Mouse (Mus musculus) lung, embryonic 16.5 days (tissue): ENCODE results near the gene Rps25. TPM values are rescaled to one million over a fixed set of nuclear protein-coding genes. Genes with fewer than 3 reads are reported as not detected.

Experiments used
- ATAC-seq: fragments of 200-750 bp; cut with Nextera tagmentation; 2 replicates; pipeline ENCODE4 v1.8.0; 2017; ENCODE audit warnings: low read depth, mild to moderate bottlenecking, moderate library complexity
- H3K27ac ChIP-seq: fragments of 300-500 bp; sonication (generic); 2 replicates; pipeline ENCODE4 v1.5.1; 2014; ENCODE audit warnings: mild to moderate bottlenecking, control low read depth, low read length
- H3K27me3 ChIP-seq: fragments of 300-500 bp; sonication (generic); 2 replicates; pipeline ENCODE4 v1.6.1; 2014; ENCODE audit warnings: low read depth, low read length, mixed read lengths; ENCODE audit not compliant: control insufficient read depth, insufficient read depth
- H3K36me3 ChIP-seq: fragments of 300-500 bp; sonication (generic); 2 replicates; pipeline ENCODE4 v1.6.1; 2014; ENCODE audit warnings: low read length; ENCODE audit not compliant: control insufficient read depth, insufficient read depth
- H3K4me1 ChIP-seq: fragments of 300-500 bp; sonication (generic); replicated peaks from 2 replicates; pipeline ENCODE4 v1.6.1; 2014; ENCODE audit warnings: low read length, mixed read lengths; ENCODE audit not compliant: control insufficient read depth, insufficient read depth
- H3K4me2 ChIP-seq: fragments of 300-500 bp; sonication (generic); 2 replicates; pipeline ENCODE4 v1.6.1; 2014; ENCODE audit warnings: low read depth, low read length, control low read depth
- H3K4me3 ChIP-seq: fragments of 300-500 bp; sonication (generic); 2 replicates; pipeline ENCODE4 v1.5.1; 2014; ENCODE audit warnings: mild to moderate bottlenecking, low read length, control low read depth
- H3K9ac ChIP-seq: fragments of 300-500 bp; sonication (generic); 2 replicates; pipeline ENCODE4 v1.6.1; 2014; ENCODE audit warnings: low read length, control low read depth
- H3K9me3 ChIP-seq: fragments of 300-500 bp; sonication (generic); 2 replicates; pipeline ENCODE4 v1.6.1; 2016; ENCODE audit warnings: low read length; ENCODE audit not compliant: control insufficient read depth
- WGBS: fragments of 180-500 bp; shearing (Covaris S2); extraction: QIAGEN DNeasy Blood & Tissue Kit; methylation state at CpG from one replicate; pipeline ENCODE4 v1.1.7; 2014; 5-methylcytosine and 5-hydroxymethylcytosine counted together
- polyA plus RNA-seq: library from polyadenylated mRNA; unstranded; fragments of >200 nt; fragmentation: Nextera tagmentation; extraction: Ambion mirVana; gene quantifications from 2 replicates; pipeline ENCODE4 v1.2.1, GENCODE M21; 2015

The Rps25 gene
- polyA plus RNA-seq, 1 experiment from 2014 or later: 1,846 TPM

DNA sequence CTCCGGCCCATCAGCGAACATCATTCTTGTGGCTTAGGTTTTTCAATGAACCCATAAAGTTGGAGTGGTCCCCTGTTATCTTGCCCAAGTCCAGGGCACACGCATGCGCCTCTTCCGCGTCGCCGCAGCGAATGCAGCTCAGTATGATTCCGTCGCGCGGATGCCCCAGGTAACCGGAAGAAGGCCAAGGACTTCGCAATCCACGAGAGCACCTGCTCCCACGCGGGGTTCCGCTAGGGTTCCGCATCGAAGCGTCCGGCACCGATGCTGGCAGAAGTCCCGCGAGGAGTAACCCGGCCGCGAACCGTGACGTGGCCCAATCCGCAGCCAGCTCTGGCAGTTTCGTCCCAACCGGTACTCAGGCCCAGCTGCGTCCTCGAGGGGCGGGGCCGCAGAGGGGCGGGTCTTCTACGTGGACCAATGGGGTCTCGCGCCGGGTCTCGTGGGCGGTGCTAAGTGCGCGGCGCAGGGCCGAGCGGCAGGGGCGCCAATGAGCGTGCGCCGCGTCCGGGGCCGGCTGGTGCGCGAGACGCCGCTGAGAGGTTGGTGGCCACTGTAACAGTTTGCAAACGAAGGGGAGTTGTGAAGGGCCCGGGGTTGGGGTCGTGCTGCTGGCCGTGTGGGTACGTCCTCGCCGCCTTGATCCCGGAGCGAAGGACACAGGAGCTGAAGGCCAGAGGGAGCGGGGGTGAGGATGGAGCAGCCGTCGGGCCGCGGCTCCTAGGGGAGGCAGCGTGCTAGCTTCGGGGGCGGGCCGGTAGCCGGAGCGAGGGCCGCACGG is 27.7 kb upstream of the Rps25 start, which contains the start of gene Hyou1:
Gene Hyou1, plus strand, starts transcription at position 437 of the 781 bp plus-strand sequence.
- H3K27me3 ChIP-seq: no peaks in the 10 kb centered on the region
- peak within 1 kb of the TSS; percentile 87 for H3K27ac ChIP-seq
- H3K36me3 ChIP-seq: peaks cover 17% of the 10 kb centered on the region
- H3K4me3 ChIP-seq: peak within 1 kb of the TSS; percentile 87
- ATAC-seq: peak; percentile 99
- H3K9me3 ChIP-seq: no peaks in the 10 kb centered on the region
- peak within 1 kb of the TSS; percentile 91 for H3K9ac ChIP-seq
- peaks cover 14% of the 10 kb centered on the region for H3K4me1 ChIP-seq
- under 1% methylated on average over 83 of the region's 83 CpGs for WGBS
- H3K4me2 ChIP-seq: peak within 1 kb of the TSS; percentile 95

DNA sequence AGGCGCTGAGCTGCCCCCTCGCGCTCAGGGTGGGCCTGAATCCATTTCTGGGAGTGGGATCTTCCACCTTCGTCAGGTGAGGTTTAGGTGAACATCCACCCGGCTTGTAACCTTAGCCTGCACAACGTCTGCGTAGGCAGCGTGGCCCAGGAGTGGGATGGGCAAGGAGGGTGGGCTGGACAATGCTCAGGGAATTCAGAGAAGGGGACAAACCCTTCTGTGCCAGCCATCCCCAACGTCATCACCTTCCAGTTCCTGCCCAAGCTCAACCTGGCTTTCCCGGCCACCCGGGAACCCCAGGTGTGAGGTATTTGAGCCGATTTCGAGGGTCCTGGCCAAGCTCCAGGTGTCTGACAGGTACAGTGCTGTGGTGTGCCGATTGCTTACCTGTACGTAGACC is 27.1 kb upstream of the Rps25 start:
- ATAC-seq: peak; percentile 19
- H3K27ac ChIP-seq: peak overlapping the region; percentile 83

DNA sequence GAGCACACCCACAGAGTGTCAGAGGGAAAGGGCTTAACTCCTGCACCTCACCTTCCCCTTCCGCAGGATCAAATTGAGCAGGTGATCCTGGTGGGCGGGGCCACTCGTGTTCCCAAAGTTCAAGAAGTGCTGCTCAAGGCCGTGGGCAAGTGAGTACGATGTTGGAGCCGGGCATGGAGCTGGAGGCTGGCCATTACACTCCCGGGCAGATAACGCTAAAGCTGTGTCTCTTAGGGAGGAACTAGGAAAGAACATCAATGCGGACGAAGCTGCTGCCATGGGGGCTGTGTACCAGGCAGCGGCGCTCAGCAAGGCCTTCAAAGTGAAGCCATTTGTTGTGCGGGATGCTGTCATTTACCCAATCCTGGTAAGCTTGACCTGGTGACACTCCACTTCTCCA is 22.3 kb upstream of the Rps25 start:
- WGBS: 87% methylated on average over 13 of the region's 13 CpGs
- no peak for ATAC-seq
- H3K27ac ChIP-seq: no peak overlapping the region

More for the DNA sequence above, 27.1 kb upstream of the Rps25 start:
- peak overlapping the region; percentile 91 for H3K9ac ChIP-seq
- H3K4me1 ChIP-seq: peaks cover 14% of the 10 kb centered on the region
- WGBS: 2% methylated on average over 15 of the region's 15 CpGs
- no peaks in the 10 kb centered on the region for H3K9me3 ChIP-seq
- H3K27me3 ChIP-seq: no peaks in the 10 kb centered on the region
- peaks cover 24% of the 10 kb centered on the region for H3K36me3 ChIP-seq
- peak overlapping the region; percentile 87 for H3K4me3 ChIP-seq
- H3K4me2 ChIP-seq: peak overlapping the region; percentile 95

DNA sequence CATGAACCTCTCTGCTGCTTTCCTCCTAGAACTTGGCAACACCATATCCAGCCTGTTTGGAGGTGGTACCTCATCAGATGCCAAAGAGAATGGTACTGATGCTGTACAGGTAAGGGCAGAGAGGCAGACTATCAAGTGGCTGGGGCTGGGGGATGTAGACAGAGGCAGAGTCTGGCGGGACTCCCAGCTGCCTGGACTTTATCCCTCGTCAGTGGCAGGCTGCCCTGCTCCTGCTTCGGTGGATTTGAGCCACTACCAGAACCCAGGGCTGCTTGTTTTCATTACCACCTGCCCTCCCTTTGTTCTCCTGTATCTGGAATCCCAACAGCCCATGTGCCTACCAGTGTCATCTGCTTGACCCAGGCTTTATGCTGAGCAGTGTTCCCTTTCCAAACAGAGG is 19.7 kb upstream of the Rps25 start:
- Histone ChIP-seq H3K4me1 (no peaks in the 10 kb centered on the region), H3K27me3 (no peaks in the 10 kb centered on the region), H3K4me3 (no peak overlapping the region), H3K9me3 (no peaks in the 10 kb centered on the region), H3K27ac (no peak overlapping the region), H3K9ac (no peak overlapping the region), H3K4me2 (no peak overlapping the region), H3K36me3 (peaks cover 63% of the 10 kb centered on the region)
- ATAC-seq: no peak
- WGBS: 84% methylated on average over 3 of the region's 3 CpGs

More for the DNA sequence above, 22.3 kb upstream of the Rps25 start:
- H3K4me1 ChIP-seq: peaks cover 10% of the 10 kb centered on the region
- no peaks in the 10 kb centered on the region for H3K27me3 ChIP-seq
- H3K36me3 ChIP-seq: peaks cover 61% of the 10 kb centered on the region
- no peak overlapping the region for H3K4me2 ChIP-seq
- H3K9me3 ChIP-seq: no peaks in the 10 kb centered on the region
- no peak overlapping the region for H3K4me3 ChIP-seq
- no peak overlapping the region for H3K9ac ChIP-seq

DNA sequence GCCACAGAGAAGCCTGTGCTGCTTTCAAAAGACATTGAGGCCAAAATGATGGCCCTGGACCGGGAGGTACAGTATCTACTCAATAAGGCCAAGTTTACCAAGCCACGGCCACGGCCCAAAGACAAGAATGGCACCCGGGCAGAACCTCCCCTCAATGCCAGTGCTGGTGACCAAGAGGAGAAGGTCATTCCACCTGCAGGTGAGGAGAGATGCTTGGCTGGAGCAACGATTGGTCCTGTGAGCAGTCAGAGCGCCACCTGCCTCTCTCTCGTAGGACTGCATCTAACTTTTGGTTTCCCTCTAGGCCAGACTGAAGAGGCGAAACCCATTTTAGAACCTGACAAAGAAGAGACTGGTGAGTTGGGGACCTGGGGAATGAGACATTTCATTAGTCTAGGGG is 17.7 kb upstream of the Rps25 start:
- no peaks in the 10 kb centered on the region for H3K4me1 ChIP-seq
- H3K27me3 ChIP-seq: no peaks in the 10 kb centered on the region
- no peak overlapping the region for H3K27ac ChIP-seq
- WGBS: 58% methylated on average over 8 of the region's 8 CpGs
- H3K4me2 ChIP-seq: no peak overlapping the region
- no peak for ATAC-seq
- H3K4me3 ChIP-seq: no peak overlapping the region
- H3K9ac ChIP-seq: no peak overlapping the region
- no peaks in the 10 kb centered on the region for H3K9me3 ChIP-seq
- peaks cover 51% of the 10 kb centered on the region for H3K36me3 ChIP-seq

DNA sequence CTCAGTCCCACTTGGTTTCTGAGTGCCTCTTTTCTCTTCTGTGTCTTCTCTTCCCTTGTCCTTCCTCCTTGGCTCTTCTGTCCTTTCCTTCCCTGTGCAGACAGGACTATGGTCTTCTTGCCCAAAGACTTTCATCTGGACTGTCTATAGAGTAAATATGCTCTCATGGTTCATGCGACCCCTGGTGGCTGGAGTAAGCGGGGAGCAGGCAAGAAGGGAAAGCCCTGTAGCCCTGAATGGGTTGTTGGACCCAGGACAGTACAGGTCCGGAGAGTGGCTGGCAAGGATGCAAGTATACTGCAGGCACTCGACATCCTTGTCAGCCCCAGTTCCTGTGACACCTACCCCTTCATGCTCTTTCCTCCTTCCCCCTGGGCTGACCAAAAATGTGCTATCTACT is 15.5 kb upstream of the Rps25 start:
- Histone ChIP-seq H3K9ac (no peak overlapping the region), H3K27ac (no peak overlapping the region), H3K4me2 (no peak overlapping the region), H3K4me3 (no peak overlapping the region), H3K27me3 (no peaks in the 10 kb centered on the region), H3K4me1 (no peaks in the 10 kb centered on the region), H3K36me3 (peaks cover 34% of the 10 kb centered on the region), H3K9me3 (no peaks in the 10 kb centered on the region)
- ATAC-seq: peak; percentile 59
- 29% methylated on average over 4 of the region's 4 CpGs for WGBS

DNA sequence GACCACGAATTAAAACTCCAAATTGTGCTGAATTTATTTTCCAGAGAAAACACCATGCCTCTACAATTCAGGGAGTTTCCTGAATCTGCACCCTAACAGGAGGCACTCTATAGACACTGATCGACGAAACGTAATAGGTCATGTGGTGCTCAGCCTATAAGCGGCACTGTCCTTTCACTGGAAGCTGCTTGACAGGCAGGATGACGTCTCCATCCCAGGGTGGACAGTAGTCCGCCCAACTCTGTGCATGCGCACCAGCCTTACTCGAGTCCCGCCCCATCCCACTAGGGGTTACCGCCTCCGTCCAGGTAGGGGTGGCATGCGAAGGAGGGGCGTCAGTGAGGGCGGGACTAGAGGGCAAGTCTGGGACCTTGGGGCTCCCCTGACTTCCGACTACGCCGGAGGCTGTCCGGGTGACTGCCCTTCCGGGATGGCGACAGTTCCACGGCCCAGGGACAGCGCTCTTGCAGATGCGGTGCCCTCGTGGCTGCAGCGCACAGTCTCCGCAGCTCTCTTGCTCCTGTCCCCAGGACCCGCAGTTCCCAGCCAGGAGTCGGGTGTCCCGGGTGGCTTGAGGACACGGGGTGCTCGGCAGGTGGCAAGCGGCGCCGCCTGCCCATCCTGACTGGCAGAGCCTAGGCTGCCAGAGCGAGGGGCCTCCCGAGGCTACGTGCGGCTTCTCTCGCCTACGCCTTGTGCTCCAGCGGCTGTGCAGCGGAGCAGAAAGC is 10.1 kb upstream of the Rps25 start, which contains the start of gene Slc37a4:
Gene Slc37a4, plus strand, starts transcription at position 169 of the 728 bp plus-strand sequence.
- ATAC-seq: peak; percentile 98
- Histone ChIP-seq H3K4me2 (peak within 1 kb of the TSS; percentile 93), H3K9me3 (no peaks in the 10 kb centered on the region), H3K36me3 (peaks cover 10% of the 10 kb centered on the region), H3K9ac (peak within 1 kb of the TSS; percentile 85), H3K4me1 (peaks cover 10% of the 10 kb centered on the region), H3K27me3 (no peaks in the 10 kb centered on the region), H3K4me3 (peak within 1 kb of the TSS; percentile 68), H3K27ac (peak within 1 kb of the TSS; percentile 76)
- under 1% methylated on average over 43 of the region's 43 CpGs for WGBS

DNA sequence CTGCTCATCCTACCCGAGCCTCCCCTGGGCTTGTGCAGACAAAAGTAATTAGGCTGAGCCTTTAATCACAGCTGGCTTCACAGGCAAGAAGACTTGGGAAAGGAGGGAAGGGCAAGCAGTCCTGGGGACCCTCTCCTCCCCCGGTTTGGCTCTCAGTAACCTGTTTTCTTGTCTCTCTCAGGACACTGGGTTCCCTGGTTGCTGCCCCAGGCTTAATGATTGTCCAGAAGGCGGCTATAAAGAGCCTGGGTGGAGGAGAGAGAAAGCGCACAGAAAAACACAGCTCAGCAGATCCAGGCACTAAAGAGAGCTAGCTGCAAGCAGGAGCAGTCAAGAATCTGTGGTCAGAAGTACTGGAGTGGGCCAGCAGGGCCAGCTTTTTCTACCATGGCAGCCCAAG is 8.9 kb upstream of the Rps25 start:
- Histone ChIP-seq H3K9me3 (no peaks in the 10 kb centered on the region), H3K4me3 (peak overlapping the region; percentile 68), H3K36me3 (peaks cover 19% of the 10 kb centered on the region), H3K4me2 (peak overlapping the region; percentile 93), H3K4me1 (peaks cover 10% of the 10 kb centered on the region), H3K27me3 (no peaks in the 10 kb centered on the region), H3K9ac (peak overlapping the region; percentile 85), H3K27ac (no peak overlapping the region)
- no peak for ATAC-seq
- 29% methylated on average over 4 of the region's 4 CpGs for WGBS

DNA sequence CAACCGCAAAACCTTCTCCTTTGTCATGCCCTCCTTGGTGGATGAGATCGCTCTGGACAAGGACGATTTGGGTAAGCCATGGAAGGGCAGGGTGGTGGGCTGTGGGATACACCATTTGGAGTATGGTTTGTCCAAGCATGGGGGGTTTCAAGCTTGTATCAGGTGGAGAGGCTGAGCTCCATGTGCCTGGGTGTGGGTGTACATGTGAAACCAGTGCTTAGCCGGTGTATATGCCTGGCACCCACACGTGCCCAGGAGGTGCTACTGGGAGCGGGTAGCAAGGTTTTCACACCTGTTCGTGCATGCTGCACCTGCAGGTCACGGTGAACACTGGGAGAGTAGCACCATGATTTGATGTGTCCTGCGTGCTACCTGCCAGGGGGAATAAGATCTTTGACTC is 8.4 kb upstream of the Rps25 start:
- H3K36me3 ChIP-seq: peaks cover 23% of the 10 kb centered on the region
- no peak overlapping the region for H3K4me3 ChIP-seq
- no peak for ATAC-seq
- H3K27me3 ChIP-seq: no peaks in the 10 kb centered on the region
- 77% methylated on average over 9 of the region's 9 CpGs for WGBS
- H3K9me3 ChIP-seq: no peaks in the 10 kb centered on the region
- no peak overlapping the region for H3K9ac ChIP-seq
- no peak overlapping the region for H3K4me2 ChIP-seq
- H3K27ac ChIP-seq: no peak overlapping the region
- peaks cover 10% of the 10 kb centered on the region for H3K4me1 ChIP-seq
